21 mouse cellular contexts compared by ENCODE assay signal in genomic region chr16:20712190-20712589, GRCm38 (mm10). TPM values are rescaled to one million over a fixed set of nuclear protein-coding genes. Genes with fewer than 3 reads are reported as not detected.
DNase-seq lines count a peak whose midpoint lies in the region; ATAC-seq and TF ChIP-seq lines count a peak whose summit lies in the region.
"Had no signal": no experiment of that assay in that cellular context is flagged by ENCODE, and none has a peak within 500 bp of the region (broad histone marks: within the 10 kb centered on the region; RNA-seq: fewer than 3 reads in every experiment).

No protein-coding gene starts in this region.

- H3K27me3 ChIP-seq in intestine, postnatal 0 days (replicated peaks; ENCODE audit: control insufficient read depth, insufficient read depth, low read length): no peaks in the 10 kb centered on the region
- H3K27me3 ChIP-seq in intestine, embryonic 15.5 days (replicated peaks): no peaks in the 10 kb centered on the region
- peaks cover 47% of the 10 kb centered on the region for H3K27me3 ChIP-seq in megakaryocyte, embryonic 14.5 days (replicated peaks)
- no peaks in the 10 kb centered on the region for H3K27me3 ChIP-seq in liver, embryonic 13.5 days
- H3K27me3 ChIP-seq in liver, postnatal 0 days (ENCODE audit: insufficient read depth, low read length): 0 out of 2 replicates have a peak, but pooled peaks cover 3% of the 10 kb centered on the region
- no peaks in the 10 kb centered on the region for H3K27me3 ChIP-seq in forebrain, embryonic 11.5 days (ENCODE audit: control insufficient read depth, insufficient read depth, low read length)
- H3K27me3 ChIP-seq: forebrain, embryonic 12.5 days; heart, embryonic 13.5 days; hindbrain, embryonic 12.5 days had no signal

- no peak overlapping the region for H3K4me2 ChIP-seq in intestine, postnatal 0 days (replicated peaks; ENCODE audit: low read depth)
- no peak overlapping the region for H3K4me2 ChIP-seq in intestine, embryonic 15.5 days (replicated peaks)
- H3K4me2 ChIP-seq in liver, embryonic 13.5 days: peak overlapping the region; percentile 98
- peak overlapping the region; percentile 100; the same call in 1 of the 2 replicates for H3K4me2 ChIP-seq in liver, postnatal 0 days (ENCODE audit: low read depth, low read length)
- no peak overlapping the region for H3K4me2 ChIP-seq in forebrain, embryonic 11.5 days (ENCODE audit: low read depth, low read length, severe bottlenecking)
- H3K4me2 ChIP-seq: forebrain, embryonic 12.5 days; heart, embryonic 13.5 days; hindbrain, embryonic 12.5 days had no signal

- ATAC-seq in intestine, postnatal 0 days: no peak
- ATAC-seq in intestine, embryonic 15.5 days: no peak
- ATAC-seq in megakaryocyte, adult 5-6 weeks (ENCODE audit: poor library complexity, severe bottlenecking): no peak
- no peak for ATAC-seq in liver, embryonic 13.5 days (ENCODE audit: low read depth)
- no peak for ATAC-seq in liver, postnatal 0 days
- ATAC-seq in forebrain, embryonic 11.5 days (replicated peaks; ENCODE audit: low FRiP score): no peak
- ATAC-seq: forebrain, embryonic 16.5 days; hindbrain, postnatal 0 days had no signal

- WGBS in intestine, postnatal 0 days: 81% methylated on average over 9 of the region's 9 CpGs
- 78% methylated on average over 9 of the region's 9 CpGs for WGBS in intestine, embryonic 15.5 days
- 81% methylated on average over 9 of the region's 9 CpGs for WGBS in liver, embryonic 13.5 days (ENCODE audit: insufficient replicate concordance)
- 80% methylated on average over 9 of the region's 9 CpGs for WGBS in liver, postnatal 0 days (ENCODE audit: insufficient replicate concordance)
- 79% methylated on average over 9 of the region's 9 CpGs for WGBS in forebrain, embryonic 11.5 days

- H3K36me3 ChIP-seq in intestine, postnatal 0 days (ENCODE audit: control insufficient read depth, insufficient read depth): peaks cover 59% of the 10 kb centered on the region
- H3K36me3 ChIP-seq in intestine, embryonic 15.5 days: peaks cover 18% of the 10 kb centered on the region
- peaks cover 4% of the 10 kb centered on the region for H3K36me3 ChIP-seq in megakaryocyte, embryonic 14.5 days (replicated peaks; ENCODE audit: low read length)
- H3K36me3 ChIP-seq in liver, embryonic 13.5 days: peaks cover 56% of the 10 kb centered on the region
- H3K36me3 ChIP-seq in liver, postnatal 0 days (replicated peaks; ENCODE audit: insufficient read depth, low read length): peaks cover 16% of the 10 kb centered on the region; the same call in 1 of the 2 replicates
- no peaks in the 10 kb centered on the region; the same call in 1 of the 2 replicates for H3K36me3 ChIP-seq in forebrain, embryonic 11.5 days (ENCODE audit: control insufficient read depth, insufficient read depth, low read length)

- no peak overlapping the region for H3K27ac ChIP-seq in intestine, postnatal 0 days (ENCODE audit: low read depth, low read length)
- no peak overlapping the region for H3K27ac ChIP-seq in intestine, embryonic 15.5 days
- peak overlapping the region; percentile 93; the same call in 1 of the 2 replicates for H3K27ac ChIP-seq in liver, embryonic 13.5 days
- no peak overlapping the region for H3K27ac ChIP-seq in liver, postnatal 0 days (ENCODE audit: low read depth)
- H3K27ac ChIP-seq in forebrain, embryonic 11.5 days (ENCODE audit: low read depth, low read length): no peak overlapping the region
- H3K27ac ChIP-seq: embryonic facial prominence, embryonic 10.5 days; forebrain, embryonic 12.5 days; heart, embryonic 13.5 days; hindbrain, embryonic 12.5 days; hindbrain, postnatal 0 days had no signal

- H3K4me1 ChIP-seq in intestine, postnatal 0 days (replicated peaks; ENCODE audit: control insufficient read depth, insufficient read depth, low read length): 0 out of 2 replicates have a peak, but pooled peaks cover 3% of the 10 kb centered on the region
- peaks cover 20% of the 10 kb centered on the region for H3K4me1 ChIP-seq in intestine, embryonic 15.5 days (replicated peaks)
- H3K4me1 ChIP-seq in megakaryocyte, embryonic 14.5 days: peaks cover 42% of the 10 kb centered on the region
- H3K4me1 ChIP-seq in liver, embryonic 13.5 days (replicated peaks): peaks cover 98% of the 10 kb centered on the region
- H3K4me1 ChIP-seq in liver, postnatal 0 days (ENCODE audit: insufficient read depth): peaks cover 34% of the 10 kb centered on the region
- peaks cover 8% of the 10 kb centered on the region; the same call in 1 of the 2 replicates for H3K4me1 ChIP-seq in forebrain, embryonic 11.5 days (replicated peaks; ENCODE audit: control insufficient read depth, insufficient read depth, low read length)

- H3K9me3 ChIP-seq in intestine, postnatal 0 days (ENCODE audit: control insufficient read depth): no peaks in the 10 kb centered on the region
- no peaks in the 10 kb centered on the region for H3K9me3 ChIP-seq in intestine, embryonic 15.5 days
- H3K9me3 ChIP-seq in megakaryocyte, embryonic 14.5 days: no peaks in the 10 kb centered on the region
- H3K9me3 ChIP-seq in liver, embryonic 13.5 days (replicated peaks): no peaks in the 10 kb centered on the region
- no peaks in the 10 kb centered on the region for H3K9me3 ChIP-seq in liver, postnatal 0 days (ENCODE audit: low read length)
- H3K9me3 ChIP-seq in forebrain, embryonic 11.5 days (ENCODE audit: control insufficient read depth, low read length): no peaks in the 10 kb centered on the region
- H3K9me3 ChIP-seq: embryonic facial prominence, embryonic 10.5 days; forebrain, embryonic 12.5 days; heart, embryonic 13.5 days; hindbrain, embryonic 12.5 days had no signal

- no peak for TF ChIP-seq EP300 in liver, postnatal 0 days (IDR thresholded peaks at IDR 0.05; ENCODE audit: low read depth)

- H3K9ac ChIP-seq in intestine, postnatal 0 days (ENCODE audit: low read depth, low read length): no peak overlapping the region
- H3K9ac ChIP-seq in intestine, embryonic 15.5 days: no peak overlapping the region
- peak overlapping the region; percentile 90 for H3K9ac ChIP-seq in liver, embryonic 13.5 days
- no peak overlapping the region for H3K9ac ChIP-seq in liver, postnatal 0 days (replicated peaks)
- no peak overlapping the region for H3K9ac ChIP-seq in forebrain, embryonic 11.5 days (ENCODE audit: low read length)
- H3K9ac ChIP-seq: forebrain, embryonic 12.5 days; heart, embryonic 13.5 days; hindbrain, embryonic 12.5 days had no signal

- DNase-seq in liver, embryonic 13.5 days: no peak
- no peak for DNase-seq in liver, postnatal 0 days
- no peak for DNase-seq in frontal cortex, postnatal 10 days (ENCODE audit: low spot score in 2 of 2)
- no peak for DNase-seq in forebrain, embryonic 11.5 days (ENCODE audit: low spot score)
- DNase-seq: adrenal gland, postnatal 10 days; cerebellum, adult 11 months; cerebellum, postnatal 36 days; gastrocnemius, postnatal 25 days; heart, postnatal 36 days had no signal

- no peak overlapping the region for H3K4me3 ChIP-seq in intestine, postnatal 0 days (ENCODE audit: low read depth, low read length)
- no peak overlapping the region for H3K4me3 ChIP-seq in intestine, embryonic 15.5 days (replicated peaks)
- peak overlapping the region; percentile 19 for H3K4me3 ChIP-seq in megakaryocyte, embryonic 14.5 days (replicated peaks)
- 0 out of 2 replicates have a peak overlapping the region, but pooled peaks have one; percentile 83 for H3K4me3 ChIP-seq in liver, embryonic 13.5 days (replicated peaks)
- H3K4me3 ChIP-seq in liver, postnatal 0 days (ENCODE audit: low read depth, low read length): no peak overlapping the region
- H3K4me3 ChIP-seq in forebrain, embryonic 11.5 days (ENCODE audit: low read depth, low read length): no peak overlapping the region
- H3K4me3 ChIP-seq: embryonic facial prominence, embryonic 10.5 days; forebrain, embryonic 12.5 days; heart, embryonic 13.5 days; hindbrain, embryonic 12.5 days had no signal

- 0 out of 2 replicates have a peak, but pooled peaks have one; percentile 8 for TF ChIP-seq CTCF in intestine, postnatal 0 days (IDR thresholded peaks at IDR 0.05; ENCODE audit: low read depth)
- no peak for TF ChIP-seq CTCF in liver, postnatal 0 days (IDR thresholded peaks at IDR 0.05; ENCODE audit: low read depth)

RNA-seq across cellular contexts. Expression of gene Polr2h, which starts 5.3 kb away (rescaled TPM):
- polyA plus RNA-seq in intestine, postnatal 0 days (2015; fragmentation: Nextera tagmentation; extraction: Ambion mirVana): 52.9 and 54.2 TPM in 2 replicates
- polyA plus RNA-seq in intestine, embryonic 15.5 days (2015; fragmentation: Nextera tagmentation; extraction: Ambion mirVana): 104 and 112 TPM in 2 replicates
- polyA plus RNA-seq in megakaryocyte, embryonic 14.5 days (2012; ENCODE audit: insufficient read depth, low replicate concordance): 2.9 TPM in 1 of 2 replicates, not detected in the other
- 34.7 and 36.7 TPM in 2 replicates for total RNA-seq in megakaryocyte, adult 5-6 weeks (2015)
- 27.8 and 29.2 TPM in 2 replicates for total RNA-seq in megakaryocyte, adult 5-6 weeks (2017)
- 59.1 and 64.7 TPM in 2 replicates for polyA plus RNA-seq in liver, embryonic 13.5 days (2015; fragmentation: Nextera tagmentation; extraction: Ambion mirVana)
- 25.1 and 27.5 TPM in 2 replicates for polyA plus RNA-seq in liver, postnatal 0 days (2015; fragmentation: Nextera tagmentation; extraction: Ambion mirVana)
- polyA plus RNA-seq in forebrain, embryonic 11.5 days (2014; fragmentation: Nextera tagmentation; extraction: Ambion mirVana): 116 and 121 TPM in 2 replicates

RNA-seq across cellular contexts. Expression of gene Clcn2, which starts 5.4 kb away (rescaled TPM):
- polyA plus RNA-seq in intestine, postnatal 0 days (2015; fragmentation: Nextera tagmentation; extraction: Ambion mirVana): 5.4 and 6.1 TPM in 2 replicates
- 14.3 and 15.7 TPM in 2 replicates for polyA plus RNA-seq in intestine, embryonic 15.5 days (2015; fragmentation: Nextera tagmentation; extraction: Ambion mirVana)
- polyA plus RNA-seq in megakaryocyte, embryonic 14.5 days (2012; ENCODE audit: insufficient read depth, low replicate concordance): 2.1 TPM in 1 of 2 replicates, not detected in the other
- 0.49 and 0.84 TPM in 2 replicates for total RNA-seq in megakaryocyte, adult 5-6 weeks (2015)
- total RNA-seq in megakaryocyte, adult 5-6 weeks (2017): 1.3 and 1.4 TPM in 2 replicates
- 7.4 and 7.6 TPM in 2 replicates for polyA plus RNA-seq in liver, embryonic 13.5 days (2015; fragmentation: Nextera tagmentation; extraction: Ambion mirVana)
- 3.6 and 4.7 TPM in 2 replicates for polyA plus RNA-seq in liver, postnatal 0 days (2015; fragmentation: Nextera tagmentation; extraction: Ambion mirVana)
- 16.5 and 20.5 TPM in 2 replicates for polyA plus RNA-seq in forebrain, embryonic 11.5 days (2014; fragmentation: Nextera tagmentation; extraction: Ambion mirVana)

RNA-seq across cellular contexts. Expression of gene Fam131a, which starts 19.1 kb away (rescaled TPM):
- polyA plus RNA-seq in intestine, postnatal 0 days (2015; fragmentation: Nextera tagmentation; extraction: Ambion mirVana): 4.7 and 5.0 TPM in 2 replicates
- 6.3 and 6.7 TPM in 2 replicates for polyA plus RNA-seq in intestine, embryonic 15.5 days (2015; fragmentation: Nextera tagmentation; extraction: Ambion mirVana)
- polyA plus RNA-seq in megakaryocyte, embryonic 14.5 days (2012; ENCODE audit: insufficient read depth, low replicate concordance): 7.9 and 8.6 TPM in 2 replicates
- 0.09 and 0.33 TPM in 2 replicates for total RNA-seq in megakaryocyte, adult 5-6 weeks (2015)
- 0.16 and 0.55 TPM in 2 replicates for total RNA-seq in megakaryocyte, adult 5-6 weeks (2017)
- polyA plus RNA-seq in liver, embryonic 13.5 days (2015; fragmentation: Nextera tagmentation; extraction: Ambion mirVana): 1.0 TPM in 2 replicates
- polyA plus RNA-seq in liver, postnatal 0 days (2015; fragmentation: Nextera tagmentation; extraction: Ambion mirVana): 0.88 and 1.4 TPM in 2 replicates
- polyA plus RNA-seq in forebrain, embryonic 11.5 days (2014; fragmentation: Nextera tagmentation; extraction: Ambion mirVana): 15.2 and 16.3 TPM in 2 replicates
- total RNA-seq: granulocyte monocyte progenitor cell, adult 5-6 weeks; MEL had no signal

RNA-seq across cellular contexts. Expression of gene Chrd, which starts 20.7 kb away (rescaled TPM):
- 2.3 TPM in 2 replicates for polyA plus RNA-seq in intestine, postnatal 0 days (2015; fragmentation: Nextera tagmentation; extraction: Ambion mirVana)
- 3.3 and 3.6 TPM in 2 replicates for polyA plus RNA-seq in intestine, embryonic 15.5 days (2015; fragmentation: Nextera tagmentation; extraction: Ambion mirVana)
- polyA plus RNA-seq in megakaryocyte, embryonic 14.5 days (2012; ENCODE audit: insufficient read depth, low replicate concordance): not detected in 2 replicates
- not detected in 2 replicates for total RNA-seq in megakaryocyte, adult 5-6 weeks (2015)
- not detected in 2 replicates for total RNA-seq in megakaryocyte, adult 5-6 weeks (2017)
- 0.31 and 0.38 TPM in 2 replicates for polyA plus RNA-seq in liver, embryonic 13.5 days (2015; fragmentation: Nextera tagmentation; extraction: Ambion mirVana)
- 0.34 and 0.45 TPM in 2 replicates for polyA plus RNA-seq in liver, postnatal 0 days (2015; fragmentation: Nextera tagmentation; extraction: Ambion mirVana)
- polyA plus RNA-seq in forebrain, embryonic 11.5 days (2014; fragmentation: Nextera tagmentation; extraction: Ambion mirVana): 1.9 and 2.3 TPM in 2 replicates
- total RNA-seq: granulocyte monocyte progenitor cell, adult 5-6 weeks; MEL had no signal

RNA-seq across cellular contexts. Expression of gene Thpo, which starts 22.1 kb away (rescaled TPM):
- polyA plus RNA-seq in intestine, postnatal 0 days (2015; fragmentation: Nextera tagmentation; extraction: Ambion mirVana): 2.4 and 2.7 TPM in 2 replicates
- polyA plus RNA-seq in intestine, embryonic 15.5 days (2015; fragmentation: Nextera tagmentation; extraction: Ambion mirVana): 1.8 and 2.4 TPM in 2 replicates
- not detected in 2 replicates for polyA plus RNA-seq in megakaryocyte, embryonic 14.5 days (2012; ENCODE audit: insufficient read depth, low replicate concordance)
- total RNA-seq in megakaryocyte, adult 5-6 weeks (2015): not detected in 2 replicates
- not detected in 2 replicates for total RNA-seq in megakaryocyte, adult 5-6 weeks (2017)
- polyA plus RNA-seq in liver, embryonic 13.5 days (2015; fragmentation: Nextera tagmentation; extraction: Ambion mirVana): 3.2 and 4.0 TPM in 2 replicates
- 8.6 and 8.9 TPM in 2 replicates for polyA plus RNA-seq in liver, postnatal 0 days (2015; fragmentation: Nextera tagmentation; extraction: Ambion mirVana)
- 0.24 and 0.51 TPM in 2 replicates for polyA plus RNA-seq in forebrain, embryonic 11.5 days (2014; fragmentation: Nextera tagmentation; extraction: Ambion mirVana)
- total RNA-seq: granulocyte monocyte progenitor cell, adult 5-6 weeks; MEL had no signal

Comparison
In these comparisons a context has a peak if more than half of its experiments do, and no peak if none do; other contexts are left out.
1. H3K4me3 ChIP-seq: peak in megakaryocyte, embryonic 14.5 days (single experiment) and liver, embryonic 13.5 days (single experiment); none in intestine, postnatal 0 days (single experiment), intestine, embryonic 15.5 days (single experiment), liver, postnatal 0 days (single experiment) and forebrain, embryonic 11.5 days (single experiment).
2. H3K4me2 ChIP-seq: peak in liver, embryonic 13.5 days (single experiment) and liver, postnatal 0 days (single experiment); none in intestine, postnatal 0 days (single experiment), intestine, embryonic 15.5 days (single experiment) and forebrain, embryonic 11.5 days (single experiment).